Mouse (Mus musculus) MEL-GATA-1-ER (cell line): ENCODE results near the gene Mrpl4.

Experiments used
- DNase-seq: peaks from one replicate; pipeline ENCODE4 v3.0.0-alpha.2; 2012; ENCODE audit warnings: low read depth; ENCODE audit errors: extremely low read depth

Mrpl4 gene

GRCm38 (mm10) chr9:21002627-21003551, at the start of gene Mrpl4:
Gene Mrpl4 (plus strand): TSS chr9:21002738.
- peak; percentile 97 for DNase-seq

GRCm38 (mm10) chr9:20956989-20957388, 45.5 kb upstream of the Mrpl4 start:
- DNase-seq: no peak

DNA sequence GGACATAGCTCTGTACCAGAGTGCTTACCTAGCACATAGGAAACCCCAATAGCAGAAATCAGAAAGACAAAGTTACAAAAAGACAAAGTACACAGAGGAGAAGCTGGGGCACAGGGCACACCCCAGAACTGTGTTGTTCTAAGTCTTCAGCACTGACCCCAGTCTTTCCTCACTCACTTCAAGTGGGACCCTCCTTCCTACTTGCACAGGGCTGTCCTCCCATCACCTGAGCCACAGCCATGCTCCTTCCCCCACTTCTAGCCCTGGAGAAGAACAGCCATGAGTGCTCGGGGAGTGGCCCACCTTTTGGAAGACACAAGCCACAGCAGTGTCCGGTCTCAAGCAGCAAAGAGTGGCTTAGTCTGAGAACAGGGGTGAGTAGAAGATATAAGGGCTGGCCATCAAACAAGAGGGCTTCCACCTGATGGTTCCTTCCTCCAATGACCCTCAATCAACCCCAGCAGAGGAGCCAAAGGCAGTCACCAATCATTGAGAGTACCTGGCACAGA, 43.1 kb upstream of the Mrpl4 start, which contains the start of gene Dnmt1:
TSS of gene Dnmt1 (minus strand) at position 459 of the 509 bp plus-strand sequence.
- no peak for DNase-seq

- no peak for DNase-seq
Measured at GRCm38 (mm10) chr9:20961557-20961956, 41.0 kb upstream of the Mrpl4 start.

DNA sequence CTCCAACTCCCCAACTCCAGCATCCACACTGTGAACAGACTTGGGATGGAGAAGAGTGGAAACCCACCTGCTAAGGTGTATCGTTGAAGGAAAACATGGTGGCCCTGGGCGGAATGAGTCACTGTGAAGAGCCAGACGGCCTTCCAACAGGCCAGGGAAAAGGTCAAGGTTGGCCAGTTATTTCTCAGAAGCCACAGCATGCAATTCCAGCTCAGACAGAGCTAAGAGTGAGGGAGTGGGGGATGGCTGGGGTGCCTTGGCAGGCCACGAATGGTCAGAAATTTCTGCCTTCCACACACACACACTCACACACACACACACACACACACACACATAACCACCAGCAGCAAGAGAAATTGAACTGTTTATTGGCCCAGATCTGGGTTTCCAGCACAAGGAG, 36.9 kb upstream of the Mrpl4 start:
- no peak for DNase-seq

GRCm38 (mm10) chr9:20966008-20966407, 36.5 kb upstream of the Mrpl4 start:
- DNase-seq: no peak

DNA sequence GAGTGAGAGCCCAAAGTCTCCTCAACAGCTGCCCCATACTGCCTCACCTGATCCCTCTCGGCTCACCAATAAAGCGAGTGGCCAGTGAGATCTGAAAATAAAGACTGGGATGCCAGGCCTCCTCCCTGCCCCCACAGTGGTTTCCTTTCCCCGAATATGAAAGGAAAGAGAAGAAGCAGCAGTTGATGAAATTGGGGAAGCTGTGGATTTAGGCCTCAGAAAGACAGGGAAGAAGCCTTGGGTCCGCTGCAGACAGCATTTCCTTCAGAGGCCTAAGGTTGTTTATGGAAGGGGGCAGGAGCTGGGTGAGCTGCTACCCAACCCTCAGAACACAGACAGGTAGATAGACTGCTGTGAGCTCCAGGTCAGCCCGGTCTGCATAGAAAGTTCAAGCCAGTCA, 35.8 kb upstream of the Mrpl4 start:
- no peak for DNase-seq

DNA sequence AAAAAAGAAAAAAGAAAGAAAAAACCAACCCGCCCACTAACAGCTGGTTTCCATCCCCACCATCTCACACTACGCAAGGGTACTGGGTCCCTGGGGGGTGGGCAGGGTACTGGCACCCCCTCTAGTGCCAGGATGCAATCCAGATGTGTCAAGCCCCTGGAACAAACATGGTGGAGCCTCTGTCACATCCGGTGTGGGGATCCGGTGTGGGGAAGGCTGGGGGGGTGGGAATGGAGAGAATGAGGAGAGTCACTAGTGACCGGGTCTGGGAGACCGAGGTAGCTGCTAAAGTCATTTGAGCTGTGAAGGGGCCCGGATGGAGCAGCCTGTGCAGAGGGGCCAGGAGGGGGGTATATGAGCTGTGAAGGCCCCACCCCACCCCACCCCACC, 30.8 kb upstream of the Mrpl4 start:
- DNase-seq: no peak

DNA sequence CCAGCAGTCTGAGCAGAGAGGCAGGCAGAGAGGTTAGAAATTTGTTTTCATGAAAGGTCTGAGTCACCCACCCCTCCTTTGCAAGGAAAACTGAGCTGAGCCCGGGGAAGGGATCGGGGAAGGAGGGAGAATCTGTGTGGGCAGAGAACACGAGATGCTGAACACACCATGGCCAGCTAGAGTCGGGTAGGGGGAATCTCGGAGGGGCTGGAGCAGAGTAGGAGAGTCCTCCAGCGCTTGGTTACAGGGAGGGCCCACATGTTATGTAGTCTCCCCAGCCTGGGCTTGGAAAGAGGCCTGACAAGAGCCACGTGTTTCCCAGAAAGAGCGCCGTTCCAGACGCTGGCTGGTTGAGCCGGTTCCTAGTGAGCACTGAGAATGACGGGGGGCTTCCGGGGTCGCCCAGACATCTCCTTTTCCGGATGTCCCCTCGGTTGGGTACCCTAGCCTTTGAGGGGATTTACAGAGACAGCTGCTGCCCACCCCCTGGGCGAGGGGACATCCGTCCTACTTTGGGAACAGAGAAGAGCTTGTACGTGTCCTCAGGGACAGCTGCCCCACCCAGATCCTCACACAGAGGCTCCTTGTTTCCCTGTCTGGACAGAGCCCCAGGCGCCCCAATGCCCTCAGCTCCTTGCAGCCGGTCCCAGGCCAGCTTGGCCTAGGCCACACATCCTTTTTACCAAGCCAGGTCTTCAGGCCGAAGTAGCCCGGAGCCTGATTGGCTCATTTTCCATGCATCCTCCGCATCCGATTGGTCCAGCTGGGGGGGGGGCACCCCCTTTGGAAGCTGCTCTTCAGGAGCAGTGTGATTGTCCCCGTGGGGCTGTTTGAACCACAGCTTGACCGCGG, 30.2 kb upstream of the Mrpl4 start:
- DNase-seq: no peak

- no peak for DNase-seq
Measured at GRCm38 (mm10) chr9:20973001-20973681, 29.4 kb upstream of the Mrpl4 start.

- peak; percentile 70 for DNase-seq
Measured at GRCm38 (mm10) chr9:20973682-20974075, 28.9 kb upstream of the Mrpl4 start.

GRCm38 (mm10) chr9:20975431-20976215, 26.9 kb upstream of the Mrpl4 start:
- peak; percentile 68 for DNase-seq

- DNase-seq: no peak
Measured at GRCm38 (mm10) chr9:20976216-20976960, 26.1 kb upstream of the Mrpl4 start, which contains the start of gene S1pr2. Gene S1pr2 (minus strand): TSS chr9:20976781.

- DNase-seq: no peak
Measured at GRCm38 (mm10) chr9:20976961-20977689, 25.4 kb upstream of the Mrpl4 start.

- DNase-seq: no peak
Measured at GRCm38 (mm10) chr9:20978409-20979095, 24.0 kb upstream of the Mrpl4 start.

- no peak for DNase-seq
Measured at GRCm38 (mm10) chr9:20979181-20979580, 23.4 kb upstream of the Mrpl4 start.

DNA sequence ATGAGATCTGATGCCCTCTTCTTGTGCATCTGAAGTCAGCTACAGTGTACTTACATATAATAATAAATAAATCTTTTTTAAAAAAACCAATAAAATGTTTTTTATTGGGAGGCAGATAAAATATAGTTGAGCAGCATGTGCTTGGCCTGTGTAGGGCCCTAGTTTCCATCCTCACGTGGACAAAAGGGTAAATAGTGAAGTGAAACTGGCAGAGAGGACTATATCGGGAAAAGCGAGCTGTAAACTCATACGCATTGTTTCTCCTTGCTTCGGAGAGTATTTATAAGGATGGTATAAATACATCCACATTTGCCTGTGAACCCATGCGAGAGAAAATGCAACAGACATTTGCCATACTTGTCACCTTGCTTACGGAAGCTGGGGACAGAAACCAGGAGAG, 22.8 kb upstream of the Mrpl4 start:
- no peak for DNase-seq

DNA sequence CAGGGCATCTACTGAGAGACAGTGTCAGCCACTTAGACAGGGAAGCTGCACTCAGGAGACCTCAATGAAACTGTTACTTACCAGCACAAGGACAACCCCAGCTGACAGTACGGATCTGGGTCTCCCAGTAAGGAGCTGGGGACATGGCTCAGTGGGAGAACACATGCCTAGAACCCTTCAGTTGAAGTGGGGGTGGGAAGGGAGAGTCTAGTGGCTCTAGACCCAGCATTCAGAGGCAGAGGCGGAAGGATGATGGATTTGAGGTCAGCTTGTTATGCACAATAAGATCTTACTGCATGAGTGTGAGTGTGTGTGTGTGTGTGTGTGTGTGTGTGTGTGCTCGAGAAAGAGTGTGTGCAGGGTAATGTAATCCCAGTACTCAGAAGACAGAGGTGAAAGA, 20.4 kb upstream of the Mrpl4 start:
- DNase-seq: no peak

DNA sequence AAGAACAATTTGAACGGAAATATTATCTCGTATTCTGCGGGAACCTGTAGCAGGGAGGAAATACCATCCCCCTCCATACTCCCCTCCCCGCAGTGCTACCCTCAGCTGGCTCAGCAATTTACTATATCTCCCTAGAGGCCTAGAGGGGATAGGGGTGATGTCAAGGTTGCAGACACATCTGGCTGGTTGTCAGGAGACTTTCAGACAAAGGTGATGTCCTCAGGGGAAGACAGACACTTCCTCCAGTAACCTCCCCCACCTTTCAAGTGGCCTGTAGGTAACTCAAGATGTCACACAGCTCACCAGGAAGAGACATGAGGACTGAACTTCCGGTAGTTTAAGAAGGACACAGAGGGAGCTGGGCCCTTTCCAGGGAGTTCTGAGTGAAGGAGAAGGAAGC, 19.4 kb upstream of the Mrpl4 start:
- DNase-seq: no peak
